Mouse (Mus musculus): ENCODE measurements around the gene Ttc17. TPM values are rescaled to one million over a fixed set of nuclear protein-coding genes. Genes with fewer than 3 reads are reported as not detected.

Gene Ttc17
- total and polyA plus RNA-seq, 2 experiments from 2014 or later = 17.1 to 22.3 TPM

GRCm38 (mm10) chr2:94407441-94407840 is 952 bp upstream of the Ttc17 start:
- Histone ChIP-seq H3K36me3 (ENCODE audit: insufficient read depth) (peaks cover 11% of the 10 kb centered on the region; the same call in 1 of the 2 replicates), H3K27me3 (ENCODE audit: insufficient read depth, low read length) (no peaks in the 10 kb centered on the region), H3K27ac (ENCODE audit: low read depth, low read length) (no peak overlapping the region), H3K9me3 (ENCODE audit: low read length) (no peaks in the 10 kb centered on the region), H3K4me1 (ENCODE audit: insufficient read depth) (peaks cover 16% of the 10 kb centered on the region), H3K4me3 (ENCODE audit: low read depth, low read length) (peak overlapping the region; percentile 82), H3K4me2 (ENCODE audit: low read depth) (peak overlapping the region; percentile 80), H3K9ac (peak overlapping the region; percentile 88)
- TF ChIP-seq CTCF (IDR thresholded peaks at IDR 0.05; ENCODE audit: low read depth) = no peak
- ATAC-seq = no peak
- DNase-seq = no peak
- WGBS = 28% methylated on average over 3 of the region's 3 CpGs

GRCm38 (mm10) chr2:94407021-94407420 is 532 bp upstream of the Ttc17 start:
- Histone ChIP-seq H3K9ac (peak overlapping the region; percentile 88), H3K27ac (ENCODE audit: low read depth, low read length) (no peak overlapping the region), H3K4me2 (ENCODE audit: low read depth) (peak overlapping the region; percentile 80), H3K27me3 (ENCODE audit: insufficient read depth, low read length) (no peaks in the 10 kb centered on the region), H3K9me3 (ENCODE audit: low read length) (no peaks in the 10 kb centered on the region), H3K36me3 (ENCODE audit: insufficient read depth) (peaks cover 10% of the 10 kb centered on the region; the same call in 1 of the 2 replicates), H3K4me3 (ENCODE audit: low read depth, low read length) (peak overlapping the region; percentile 82), H3K4me1 (ENCODE audit: insufficient read depth) (peaks cover 16% of the 10 kb centered on the region)
- ATAC-seq (no peak; the same call in 1 of the 2 replicates), DNase-seq (peak; percentile 2)
- TF ChIP-seq CTCF (IDR thresholded peaks at IDR 0.05; ENCODE audit: low read depth) = no peak
- 1% methylated on average over 13 of the region's 13 CpGs for WGBS

DNA sequence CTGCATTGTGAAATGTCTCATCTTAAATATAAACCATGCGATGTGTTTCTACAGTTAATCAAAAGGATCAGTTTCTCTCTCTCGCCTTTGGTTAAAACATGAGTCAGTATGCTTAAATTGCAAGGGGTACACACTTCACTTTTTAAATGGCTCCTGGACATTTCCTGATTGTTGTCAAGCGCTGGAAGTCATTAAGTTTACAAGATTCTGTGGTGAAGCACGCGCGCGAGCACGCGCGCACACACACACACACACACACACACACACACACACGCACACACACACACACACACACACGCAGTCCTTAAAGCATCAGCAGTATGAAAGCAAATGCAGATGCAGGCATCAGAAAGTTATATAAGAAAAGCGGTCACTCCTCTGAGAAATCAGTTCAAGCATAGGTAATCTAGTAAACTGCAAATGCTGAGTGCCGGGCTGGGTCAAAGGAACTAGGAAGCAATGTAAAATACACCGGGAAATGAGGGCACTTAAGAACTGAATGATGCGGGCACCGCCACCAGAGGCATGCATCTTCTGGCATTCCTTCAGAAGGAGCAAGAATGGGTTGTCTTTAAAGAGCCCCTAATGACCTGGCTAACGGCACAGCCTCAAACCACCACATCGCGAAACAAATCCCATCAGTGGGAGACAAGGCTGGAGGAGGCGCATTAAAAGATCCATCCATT is 949 bp downstream of the Ttc17 start:
- peaks cover 16% of the 10 kb centered on the region for H3K4me1 ChIP-seq (ENCODE audit: insufficient read depth)
- peak; percentile 50 for TF ChIP-seq CTCF (IDR thresholded peaks at IDR 0.05; ENCODE audit: low read depth)
- no peaks in the 10 kb centered on the region for H3K36me3 ChIP-seq (ENCODE audit: insufficient read depth)
- H3K9me3 ChIP-seq (ENCODE audit: low read length) = no peaks in the 10 kb centered on the region
- H3K9ac ChIP-seq = peak overlapping the region; percentile 88
- peak; percentile 58 for ATAC-seq
- WGBS = 7% methylated on average over 21 of the region's 21 CpGs
- no peaks in the 10 kb centered on the region for H3K27me3 ChIP-seq (ENCODE audit: insufficient read depth, low read length)
- H3K4me3 ChIP-seq (ENCODE audit: low read depth, low read length) = peak overlapping the region; percentile 82
- H3K4me2 ChIP-seq (ENCODE audit: low read depth) = peak overlapping the region; percentile 71
- DNase-seq = peak; percentile 70
- H3K27ac ChIP-seq (ENCODE audit: low read depth, low read length) = peak overlapping the region; percentile 88; the same call in 1 of the 2 replicates

DNA sequence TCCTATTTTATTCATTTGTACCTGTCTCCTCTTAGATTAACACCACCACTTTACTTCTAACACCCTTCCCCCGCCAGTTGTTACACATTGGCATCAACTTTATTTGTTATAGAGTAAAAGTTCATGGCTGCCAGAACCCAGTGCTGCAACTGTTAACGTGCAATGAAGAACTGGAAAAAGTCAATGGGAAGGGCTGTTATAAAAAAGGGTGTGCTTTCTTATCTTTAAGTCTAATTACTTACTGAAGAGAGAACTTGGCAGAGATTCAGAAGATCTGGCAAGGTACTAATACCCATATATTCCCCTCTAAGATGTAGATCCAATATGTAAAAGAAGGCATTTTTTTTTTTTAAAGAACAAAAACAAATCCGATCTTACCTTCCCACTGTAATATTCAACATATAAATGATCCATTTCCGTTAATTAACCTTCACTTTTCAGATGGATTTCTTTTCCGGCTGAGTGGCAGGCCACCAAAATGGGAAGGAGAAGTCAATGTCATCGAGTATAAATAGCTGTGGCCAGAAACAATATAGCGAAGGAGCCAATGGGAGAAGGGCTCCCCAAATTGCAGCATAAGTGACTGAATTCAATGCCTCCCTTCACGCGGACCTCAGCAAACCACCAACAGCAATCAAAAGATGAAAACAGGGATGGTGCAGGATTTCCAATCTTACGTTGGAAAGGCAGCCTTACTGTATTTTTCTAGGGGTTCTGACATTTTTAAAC is 1.8 kb downstream of the Ttc17 start:
- Histone ChIP-seq H3K4me1 (ENCODE audit: insufficient read depth) (peaks cover 16% of the 10 kb centered on the region), H3K4me3 (ENCODE audit: low read depth, low read length) (0 out of 2 replicates have a peak overlapping the region, but pooled peaks have one; percentile 82), H3K4me2 (ENCODE audit: low read depth) (peak overlapping the region; percentile 71; the same call in 1 of the 2 replicates), H3K9me3 (ENCODE audit: low read length) (no peaks in the 10 kb centered on the region), H3K27me3 (ENCODE audit: insufficient read depth, low read length) (no peaks in the 10 kb centered on the region), H3K9ac (peak overlapping the region; percentile 88; the same call in 1 of the 2 replicates), H3K36me3 (ENCODE audit: insufficient read depth) (no peaks in the 10 kb centered on the region), H3K27ac (ENCODE audit: low read depth, low read length) (no peak overlapping the region)
- no peak for TF ChIP-seq CTCF (IDR thresholded peaks at IDR 0.05; ENCODE audit: low read depth)
- no peak for ATAC-seq
- 49% methylated on average over 10 of the region's 10 CpGs for WGBS
- no peak for DNase-seq

GRCm38 (mm10) chr2:94402561-94402960 is 3.9 kb downstream of the Ttc17 start:
- H3K4me1 ChIP-seq (ENCODE audit: insufficient read depth) = peaks cover 16% of the 10 kb centered on the region
- H3K4me2 ChIP-seq (ENCODE audit: low read depth) = no peak overlapping the region
- 94% methylated on average over 1 of the region's 1 CpGs for WGBS
- H3K27ac ChIP-seq (ENCODE audit: low read depth, low read length) = no peak overlapping the region
- H3K4me3 ChIP-seq (ENCODE audit: low read depth, low read length) = no peak overlapping the region
- H3K36me3 ChIP-seq (ENCODE audit: insufficient read depth) = no peaks in the 10 kb centered on the region; the same call in 1 of the 2 replicates
- ATAC-seq (no peak), DNase-seq (no peak)
- no peaks in the 10 kb centered on the region for H3K9me3 ChIP-seq (ENCODE audit: low read length)
- H3K9ac ChIP-seq = no peak overlapping the region
- no peaks in the 10 kb centered on the region for H3K27me3 ChIP-seq (ENCODE audit: insufficient read depth, low read length)
- no peak for TF ChIP-seq CTCF (IDR thresholded peaks at IDR 0.05; ENCODE audit: low read depth)

- Histone ChIP-seq H3K4me2 (ENCODE audit: low read depth) (no peak overlapping the region), H3K27me3 (ENCODE audit: insufficient read depth, low read length) (no peaks in the 10 kb centered on the region), H3K4me1 (ENCODE audit: insufficient read depth) (peaks cover 12% of the 10 kb centered on the region), H3K4me3 (ENCODE audit: low read depth, low read length) (no peak overlapping the region), H3K9ac (no peak overlapping the region), H3K9me3 (ENCODE audit: low read length) (no peaks in the 10 kb centered on the region), H3K36me3 (ENCODE audit: insufficient read depth) (no peaks in the 10 kb centered on the region; the same call in 1 of the 2 replicates), H3K27ac (ENCODE audit: low read depth, low read length) (no peak overlapping the region)
- no peak for ATAC-seq
- whole genome bisulfite sequencing = 90% methylated on average over 7 of the region's 7 CpGs
- DNase-seq = no peak
- TF ChIP-seq CTCF (IDR thresholded peaks at IDR 0.05; ENCODE audit: low read depth) = no peak
Measured at GRCm38 (mm10) chr2:94402096-94402495, 4.4 kb downstream of the Ttc17 start.

DNA sequence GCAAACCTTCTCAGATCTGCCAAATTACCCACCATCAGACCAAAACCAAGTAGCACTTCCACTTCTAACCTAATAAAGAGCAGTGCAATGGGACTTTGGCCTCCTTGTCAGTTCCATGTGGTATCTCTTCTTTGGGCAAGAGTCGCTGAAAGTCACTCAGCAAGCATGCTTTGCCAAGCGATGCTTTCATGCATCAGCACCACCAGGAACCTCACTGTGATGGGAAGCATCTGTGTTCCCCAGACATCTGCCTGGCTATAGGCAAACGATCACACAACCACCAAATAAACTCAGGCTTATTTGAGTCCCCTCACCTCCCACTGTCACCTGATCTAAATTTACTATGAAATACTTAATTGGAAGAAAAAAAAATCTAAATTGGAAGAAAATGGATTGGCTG is 5.5 kb downstream of the Ttc17 start:
- no peak overlapping the region for H3K27ac ChIP-seq (ENCODE audit: low read depth, low read length)
- H3K4me3 ChIP-seq (ENCODE audit: low read depth, low read length) = no peak overlapping the region
- 87% methylated on average over 3 of the region's 3 CpGs for WGBS
- peaks cover 11% of the 10 kb centered on the region; the same call in 1 of the 2 replicates for H3K4me1 ChIP-seq (ENCODE audit: insufficient read depth)
- H3K36me3 ChIP-seq (ENCODE audit: insufficient read depth) = no peaks in the 10 kb centered on the region; the same call in 1 of the 2 replicates
- no peak for DNase-seq
- no peak for TF ChIP-seq CTCF (IDR thresholded peaks at IDR 0.05; ENCODE audit: low read depth)
- ATAC-seq = no peak
- no peak overlapping the region for H3K4me2 ChIP-seq (ENCODE audit: low read depth)
- H3K9me3 ChIP-seq (ENCODE audit: low read length) = no peaks in the 10 kb centered on the region
- H3K9ac ChIP-seq = no peak overlapping the region
- H3K27me3 ChIP-seq (ENCODE audit: insufficient read depth, low read length) = no peaks in the 10 kb centered on the region
